Mouse (Mus musculus): ENCODE data around the gene Gtf3c1.

Gene Gtf3c1

DNA sequence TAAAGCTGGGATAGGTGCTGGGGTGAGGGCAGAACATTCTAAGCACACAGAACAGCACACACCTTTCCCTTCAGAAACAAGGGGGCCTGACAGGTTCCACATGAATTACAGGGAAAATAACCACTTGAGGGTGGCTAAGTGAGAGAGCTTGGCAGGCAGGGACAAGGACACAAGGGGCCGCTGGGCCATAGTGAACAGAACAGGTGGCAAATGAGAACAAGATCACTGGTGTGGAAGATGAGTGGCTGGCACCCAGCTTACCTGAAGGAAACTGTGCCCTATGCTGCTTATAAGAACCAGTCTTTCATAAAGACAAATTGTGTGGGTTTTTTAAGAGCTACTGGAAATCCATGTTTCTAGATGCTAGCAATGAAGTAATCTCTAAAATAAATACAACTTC lies 4.8 kb downstream of the Gtf3c1 start:
- DNase-seq, result no peak

DNA sequence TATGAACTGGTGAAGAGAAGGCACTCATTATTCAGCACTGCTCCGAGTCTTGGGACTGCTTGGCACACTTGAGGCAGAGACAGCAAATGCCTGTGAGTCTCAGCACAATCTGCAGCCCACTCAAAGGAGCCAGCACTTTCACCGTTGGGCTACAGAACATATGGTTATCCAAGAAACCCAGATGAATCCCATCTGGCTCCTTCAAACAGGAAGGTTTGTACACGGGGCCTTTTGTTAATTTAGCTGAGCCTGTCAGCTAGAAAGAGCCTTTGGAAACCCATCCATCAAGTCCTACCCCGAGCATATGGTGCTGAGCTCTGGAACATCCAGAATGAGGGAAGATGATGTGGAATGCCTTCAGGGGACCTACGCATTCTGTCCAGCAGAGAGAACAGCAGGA lies 13.5 kb downstream of the Gtf3c1 start:
- DNase-seq, result peak; percentile 80

DNA sequence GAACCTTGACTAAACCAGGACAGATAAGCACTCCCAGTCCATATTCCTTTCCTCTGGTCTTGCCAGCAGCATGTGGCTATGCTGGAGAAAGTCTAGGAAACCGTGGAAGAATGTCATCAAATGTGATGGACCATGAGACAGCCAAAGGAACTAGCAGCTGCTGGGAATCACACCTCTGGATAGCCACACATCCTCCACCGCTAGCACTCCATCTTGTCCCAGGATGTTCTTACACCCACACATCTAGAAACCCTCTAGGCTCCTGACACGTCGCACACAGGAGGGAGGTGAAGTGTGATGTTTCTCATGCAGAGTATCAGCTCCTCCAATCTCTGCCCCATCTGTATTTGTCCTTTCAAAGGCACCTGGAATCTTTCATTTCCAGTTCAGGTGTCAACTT lies 17.1 kb downstream of the Gtf3c1 start:
- DNase-seq, result no peak

DNA sequence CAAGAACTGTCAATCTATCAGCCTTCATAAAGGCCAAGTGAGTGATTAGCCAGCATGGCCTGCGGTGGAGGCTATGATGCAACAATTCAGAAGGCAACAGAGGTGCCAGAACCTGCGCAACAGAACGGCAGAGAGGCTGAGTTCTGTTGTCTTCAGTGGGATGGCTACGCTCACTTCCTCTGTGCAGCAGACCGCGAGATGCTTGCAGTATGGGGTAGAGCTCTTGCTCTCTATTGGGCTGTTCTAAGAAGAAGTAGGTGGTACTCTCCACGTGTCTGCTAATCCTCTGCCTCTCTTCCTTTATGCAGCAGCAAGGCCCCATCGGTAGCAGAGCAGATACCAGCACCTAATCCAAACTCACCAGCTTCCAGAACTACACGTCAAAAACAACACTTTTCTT lies 27.6 kb downstream of the Gtf3c1 start:
- no peak for DNase-seq

DNA sequence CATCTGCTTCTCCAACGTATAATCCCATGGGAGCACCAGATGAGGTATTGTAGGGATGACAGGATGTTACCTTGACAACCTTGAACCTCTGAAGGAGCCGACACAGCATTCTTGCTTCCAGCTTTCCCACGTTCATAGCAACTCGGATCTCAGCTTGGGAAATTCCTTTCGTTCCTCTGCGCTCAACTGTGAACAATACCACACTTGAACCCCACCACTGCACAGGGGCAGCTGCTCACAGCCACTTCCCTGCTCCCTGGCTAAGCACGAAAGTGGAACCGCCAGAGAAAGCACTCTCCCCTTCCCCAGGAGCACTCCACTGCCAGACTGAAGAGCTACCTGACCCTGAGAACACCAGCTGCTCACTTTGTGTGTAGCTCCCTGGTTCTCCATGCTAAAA lies 28.8 kb downstream of the Gtf3c1 start:
- DNase-seq, result no peak

DNA sequence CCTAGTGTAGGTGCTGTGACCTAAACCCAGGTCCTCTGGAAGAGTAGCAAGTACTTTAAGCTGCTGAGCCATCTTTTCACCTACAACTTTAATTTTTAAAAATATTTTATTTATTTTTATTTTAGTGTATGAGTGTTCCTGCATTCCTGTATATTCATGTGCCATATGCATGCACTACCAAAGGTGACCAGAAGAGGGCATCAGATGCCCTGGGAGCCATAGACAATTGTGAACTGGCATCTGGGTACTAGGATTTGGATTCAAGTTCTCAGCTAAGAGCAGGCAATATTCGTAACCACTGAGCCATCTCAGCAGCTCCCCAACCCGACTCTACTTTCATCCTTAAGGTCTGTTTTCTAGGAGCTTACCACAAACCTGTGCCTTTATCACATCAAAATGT lies 32.7 kb downstream of the Gtf3c1 start:
- no peak for DNase-seq

DNA sequence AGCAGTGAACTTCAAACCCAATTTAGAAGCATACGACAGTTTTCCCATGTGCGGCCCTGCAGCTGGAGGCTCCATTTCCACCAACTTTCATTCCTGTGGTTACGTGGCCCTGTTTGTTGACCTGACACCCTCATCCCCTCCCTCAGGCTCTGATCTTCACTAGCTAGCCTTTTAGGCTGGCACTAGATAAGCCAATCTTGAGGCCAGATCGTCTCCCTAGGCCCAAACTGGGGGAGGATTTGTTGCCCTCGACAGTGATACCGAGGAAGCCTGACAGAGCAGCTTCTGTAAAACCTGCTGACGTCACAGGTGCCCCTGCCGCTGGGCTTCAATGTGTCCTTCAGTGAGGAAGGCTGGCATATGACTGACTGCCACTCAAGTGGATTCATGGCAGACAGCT lies 36.2 kb downstream of the Gtf3c1 start:
- no peak for DNase-seq

DNA sequence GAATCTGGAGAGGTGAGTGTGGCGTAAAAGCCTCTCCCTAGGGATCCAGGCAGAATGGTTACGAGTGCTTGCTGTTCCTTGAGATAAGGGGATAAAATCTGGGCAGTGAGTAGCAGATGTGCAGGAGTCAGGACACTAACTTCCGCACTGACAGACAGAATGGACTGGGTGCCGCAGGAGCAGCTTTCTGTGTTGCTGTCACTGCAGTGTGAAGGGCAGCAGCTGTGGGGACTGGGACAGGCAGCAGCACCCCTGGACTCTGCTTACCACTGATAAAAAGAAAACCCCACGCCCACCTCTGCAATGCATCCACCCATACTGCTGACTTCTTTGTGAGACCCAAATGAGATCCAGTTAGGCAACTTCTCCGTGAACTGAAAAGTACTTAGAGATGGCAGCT lies 36.7 kb downstream of the Gtf3c1 start:
- DNase-seq, result no peak

DNA sequence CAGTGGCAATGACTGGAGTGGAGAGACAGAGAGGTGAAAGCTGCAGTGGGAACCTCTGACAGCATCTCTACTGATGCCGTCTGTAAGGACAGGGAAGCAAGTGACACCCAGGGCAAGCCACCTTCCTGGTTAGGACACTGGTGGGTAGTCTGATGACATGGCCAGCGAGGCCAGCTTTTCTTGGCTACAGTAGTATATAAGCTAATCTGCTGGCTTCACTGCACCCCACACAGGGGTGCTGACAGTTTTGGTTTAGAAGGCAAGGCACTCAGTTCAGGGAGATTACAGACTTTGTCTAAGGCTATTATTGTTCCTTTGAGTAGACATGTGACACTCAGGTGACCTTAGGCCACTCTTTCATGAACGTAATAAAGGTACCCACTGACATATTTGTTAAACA lies 43.9 kb downstream of the Gtf3c1 start:
- no peak for DNase-seq

DNA sequence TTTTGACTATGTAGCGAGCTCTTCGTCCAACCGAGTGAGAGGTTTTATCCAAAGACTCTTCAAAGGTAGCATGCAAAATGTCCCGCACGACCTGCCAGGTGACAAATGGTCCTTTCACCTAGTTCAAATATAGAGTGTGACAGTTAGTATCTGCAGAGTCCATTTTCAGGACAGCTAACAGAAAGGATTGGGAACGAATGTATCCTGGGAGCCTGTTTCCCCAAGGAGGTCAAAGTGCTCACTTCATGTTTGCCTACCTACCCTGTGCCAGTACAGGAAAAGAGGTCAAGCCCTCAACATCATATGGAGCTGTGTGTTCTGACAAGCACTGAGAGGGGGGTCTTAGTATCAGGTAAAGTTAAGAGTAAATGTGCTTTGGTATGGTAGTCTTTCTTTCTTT lies 50.1 kb downstream of the Gtf3c1 start:
- DNase-seq, result no peak

DNA sequence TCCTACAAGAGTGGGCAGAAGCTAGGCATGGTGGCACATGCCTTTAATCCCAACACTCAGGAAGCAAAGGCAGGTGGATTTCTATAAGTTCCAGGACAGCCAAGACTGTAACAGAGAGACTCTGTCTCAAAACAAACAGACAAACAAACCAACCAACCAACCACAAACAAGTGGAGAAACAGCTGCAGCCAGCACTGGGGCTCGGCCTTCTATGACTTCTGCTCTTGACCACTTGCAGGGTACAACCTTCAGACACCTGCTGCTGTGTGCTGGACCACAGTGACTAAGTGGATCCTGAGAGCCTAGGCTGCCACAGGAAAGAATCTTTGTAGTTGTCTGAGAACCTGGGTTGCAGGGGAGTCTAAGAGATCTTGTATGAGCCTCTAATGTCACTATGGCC lies 58.6 kb downstream of the Gtf3c1 start:
- DNase-seq, result no peak

DNA sequence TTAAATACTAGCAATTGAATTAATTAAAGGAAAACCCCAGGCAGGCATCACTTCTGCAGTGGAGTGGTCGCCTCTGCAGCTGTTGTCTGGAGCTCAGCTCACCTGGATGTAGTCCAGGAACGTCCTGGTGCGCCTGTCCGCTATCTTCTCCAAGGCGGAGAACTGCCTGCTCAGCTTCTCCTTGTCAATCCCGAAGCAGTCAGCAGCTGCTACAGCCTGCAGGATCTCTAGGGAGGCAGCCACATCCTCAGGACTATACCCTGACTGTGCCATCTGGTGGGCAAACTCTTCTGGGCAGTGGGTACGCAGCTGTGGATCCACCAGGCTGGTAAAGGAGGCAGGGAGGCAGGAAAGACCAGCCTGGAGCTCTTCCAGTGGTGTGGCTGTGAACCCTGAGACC lies 62.2 kb downstream of the Gtf3c1 start:
- no peak for DNase-seq

DNA sequence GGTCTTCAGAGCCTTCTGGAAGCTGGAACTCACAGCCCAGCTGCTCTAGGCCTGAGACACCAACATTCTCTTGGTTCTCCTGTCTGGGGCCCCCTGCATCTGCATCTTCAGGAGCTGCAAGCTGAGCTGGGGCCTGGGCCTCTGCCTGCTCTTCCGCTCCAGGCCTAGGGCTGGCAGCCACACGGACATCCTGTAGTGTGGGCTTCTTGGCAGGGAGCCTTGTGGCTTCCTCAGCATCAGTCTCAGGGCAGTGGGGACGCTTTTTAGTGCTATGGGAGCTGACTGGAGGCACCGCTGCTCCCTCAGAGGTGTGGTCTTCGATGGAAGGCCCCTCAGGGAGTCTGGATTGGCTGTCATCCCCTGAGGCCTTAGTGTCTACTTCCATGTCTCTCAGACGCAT lies 63.7 kb downstream of the Gtf3c1 start:
- no peak for DNase-seq

DNA sequence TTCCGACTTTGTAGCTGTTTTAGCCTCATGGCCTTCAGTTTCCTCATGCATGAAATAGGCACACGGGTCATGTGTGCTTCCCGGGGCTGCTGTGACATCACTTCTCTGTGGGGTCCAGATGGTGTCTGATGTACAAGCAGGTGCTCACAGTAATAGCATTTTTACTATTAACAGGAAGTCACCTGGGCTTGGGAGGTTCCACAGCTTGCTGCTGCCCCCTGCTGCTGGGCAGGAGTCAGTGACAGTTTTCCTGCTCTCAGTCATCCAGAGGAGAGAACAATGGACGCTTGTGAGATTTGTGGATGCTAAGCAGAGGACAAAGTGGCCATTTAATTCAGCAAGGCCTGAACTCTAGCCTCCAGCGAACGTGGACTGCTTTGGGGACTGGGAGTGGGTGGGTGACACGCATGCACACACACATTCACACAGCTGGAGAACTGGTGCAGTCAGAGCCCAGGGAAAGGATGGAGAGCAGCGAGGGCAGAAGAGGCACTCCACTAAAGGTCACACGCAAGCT lies 68.7 kb downstream of the Gtf3c1 start:
- peak; percentile 57 for DNase-seq

DNA sequence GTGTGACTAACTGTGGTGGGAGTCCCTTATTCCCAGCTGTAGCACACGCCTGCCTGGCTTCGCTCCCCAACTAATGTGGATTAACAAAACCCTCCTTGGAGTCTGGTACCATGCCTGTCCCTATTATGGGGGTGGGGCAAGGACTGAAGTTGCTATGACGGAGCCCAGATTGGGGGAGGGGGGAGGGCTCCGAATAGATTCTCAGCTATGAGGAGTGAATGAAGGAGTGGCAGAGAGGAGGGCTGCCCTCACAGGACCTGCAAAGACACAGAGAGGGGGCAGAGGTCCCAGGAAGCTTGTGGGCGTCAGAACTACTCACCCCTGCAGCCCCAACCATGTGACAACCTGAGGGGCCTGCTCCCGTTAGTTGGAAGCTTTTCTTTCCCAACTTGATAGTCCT lies 69.2 kb downstream of the Gtf3c1 start:
- DNase-seq, result no peak

DNA sequence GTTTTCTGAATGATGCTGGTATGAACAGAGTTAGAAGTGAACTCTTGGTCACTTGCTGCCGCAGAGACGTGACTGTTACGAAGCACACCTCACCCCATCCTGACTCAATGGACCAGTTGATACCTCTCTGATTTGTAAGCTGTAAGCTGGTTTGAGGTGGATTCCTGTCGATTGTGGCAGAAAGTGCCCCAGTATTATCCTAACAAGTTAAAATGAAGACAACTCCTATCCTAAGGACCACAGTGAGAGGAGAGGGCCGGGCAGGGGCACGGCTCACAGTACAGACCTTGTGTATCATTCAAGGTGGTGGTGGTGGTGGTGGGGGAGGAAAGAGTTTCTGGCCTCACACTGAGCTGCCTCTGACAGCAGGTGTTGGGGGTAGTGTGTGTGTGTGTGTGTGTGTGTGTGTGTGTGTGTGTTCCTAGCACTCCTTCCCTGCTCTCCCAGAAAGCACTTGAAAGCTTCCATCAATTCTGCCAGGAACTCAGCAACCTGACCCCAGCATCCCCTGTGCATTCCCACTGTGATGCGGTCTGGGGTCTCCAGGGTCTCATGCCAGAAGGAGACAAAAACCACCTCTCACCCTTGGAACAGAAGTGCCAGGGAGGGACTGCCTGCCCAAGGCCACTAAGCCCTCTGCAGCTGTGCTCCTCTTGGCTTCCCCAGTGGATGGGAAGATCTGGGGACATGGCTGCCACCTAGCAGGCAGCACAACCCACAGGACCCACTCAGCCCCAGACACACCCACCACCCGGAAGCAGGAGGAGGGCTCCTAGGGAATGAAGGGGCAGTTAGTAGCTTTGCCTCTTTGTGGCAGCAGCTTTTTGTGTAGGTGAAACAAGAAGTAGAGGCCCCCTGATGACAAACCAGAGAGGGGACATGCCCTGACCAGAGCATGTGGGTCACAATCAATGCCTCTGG lies 70.1 kb downstream of the Gtf3c1 start:
- no peak for DNase-seq

DNA sequence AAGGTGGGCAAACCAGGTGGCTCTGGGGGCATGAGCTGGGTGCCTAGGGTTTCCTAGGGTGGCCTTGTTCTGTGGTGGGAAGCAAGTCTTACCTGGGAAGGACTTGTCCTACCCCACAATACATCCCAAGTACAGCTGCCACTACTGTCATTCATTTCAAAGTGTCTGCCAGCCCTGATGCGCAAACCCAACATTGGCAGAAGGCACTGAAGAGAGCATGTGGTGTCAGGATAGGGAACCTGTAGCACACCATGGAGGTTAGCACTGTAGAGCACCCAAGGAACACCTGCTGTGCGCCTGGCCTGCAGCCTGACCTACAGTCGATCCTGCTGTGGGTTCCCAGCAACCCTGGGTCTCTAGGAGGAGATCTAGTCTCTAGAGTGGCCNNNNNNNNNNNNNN lies 76.6 kb downstream of the Gtf3c1 start:
- no peak for DNase-seq

DNA sequence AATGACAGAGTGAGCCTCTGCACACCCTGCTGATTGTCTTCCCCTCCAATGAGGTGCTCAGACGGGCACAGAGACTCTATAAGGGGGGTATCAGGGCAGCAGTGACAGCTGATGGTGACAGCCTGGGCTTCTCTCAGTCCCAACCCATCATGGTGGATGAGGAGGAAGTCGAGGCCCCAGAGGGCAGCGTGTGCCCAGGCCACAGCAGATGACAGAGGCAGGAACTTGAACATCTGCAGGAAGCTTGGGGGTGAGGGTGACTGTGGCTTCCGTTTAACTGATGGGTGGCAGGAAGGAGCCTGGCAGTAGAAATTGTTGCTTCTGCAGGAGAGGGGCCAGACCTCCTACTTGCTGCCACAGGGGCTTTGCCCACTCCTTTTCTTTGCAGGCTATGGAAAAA lies 77.3 kb downstream of the Gtf3c1 start:
- peak; percentile 52 for DNase-seq

DNA sequence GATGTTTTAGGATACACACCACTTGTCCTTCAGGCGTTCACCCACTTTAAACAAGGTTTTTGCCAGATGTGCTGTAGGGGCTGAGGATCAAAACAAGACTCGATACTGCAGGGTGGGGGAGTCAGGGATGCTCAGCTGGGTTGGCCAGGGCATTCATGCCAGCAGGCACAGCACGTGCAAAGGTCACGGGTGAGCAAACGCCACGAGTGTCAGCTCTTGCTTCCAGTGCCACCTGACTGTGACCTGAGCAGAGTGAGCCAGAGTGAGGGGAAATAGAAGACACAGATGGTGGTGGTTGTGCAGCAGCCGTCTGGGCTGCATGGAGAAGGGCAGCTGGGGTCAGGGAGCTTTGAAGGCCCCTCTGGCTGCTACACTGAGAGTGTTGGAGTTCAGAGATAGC lies 81.8 kb downstream of the Gtf3c1 start:
- DNase-seq, result no peak

DNA sequence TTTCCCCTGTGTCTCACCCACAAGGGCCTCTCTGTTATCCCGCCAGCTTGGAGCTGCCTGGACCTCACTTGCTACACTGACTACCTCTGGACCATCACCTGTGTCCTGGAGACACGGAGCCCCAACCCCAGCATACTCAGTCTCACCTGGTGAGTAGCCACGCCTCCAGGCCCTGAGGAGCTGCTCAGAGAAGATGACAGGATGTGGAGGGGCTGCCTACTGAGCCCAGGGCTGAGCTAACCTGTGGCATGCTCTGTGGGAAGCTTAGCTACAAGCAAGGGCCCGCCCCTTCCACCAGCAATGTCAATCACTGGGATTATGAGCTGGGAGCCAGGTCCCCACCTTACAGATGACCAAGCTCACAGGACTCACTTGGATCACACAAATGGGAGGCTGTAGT lies 82.4 kb downstream of the Gtf3c1 start:
- DNase-seq, result no peak

DNA sequence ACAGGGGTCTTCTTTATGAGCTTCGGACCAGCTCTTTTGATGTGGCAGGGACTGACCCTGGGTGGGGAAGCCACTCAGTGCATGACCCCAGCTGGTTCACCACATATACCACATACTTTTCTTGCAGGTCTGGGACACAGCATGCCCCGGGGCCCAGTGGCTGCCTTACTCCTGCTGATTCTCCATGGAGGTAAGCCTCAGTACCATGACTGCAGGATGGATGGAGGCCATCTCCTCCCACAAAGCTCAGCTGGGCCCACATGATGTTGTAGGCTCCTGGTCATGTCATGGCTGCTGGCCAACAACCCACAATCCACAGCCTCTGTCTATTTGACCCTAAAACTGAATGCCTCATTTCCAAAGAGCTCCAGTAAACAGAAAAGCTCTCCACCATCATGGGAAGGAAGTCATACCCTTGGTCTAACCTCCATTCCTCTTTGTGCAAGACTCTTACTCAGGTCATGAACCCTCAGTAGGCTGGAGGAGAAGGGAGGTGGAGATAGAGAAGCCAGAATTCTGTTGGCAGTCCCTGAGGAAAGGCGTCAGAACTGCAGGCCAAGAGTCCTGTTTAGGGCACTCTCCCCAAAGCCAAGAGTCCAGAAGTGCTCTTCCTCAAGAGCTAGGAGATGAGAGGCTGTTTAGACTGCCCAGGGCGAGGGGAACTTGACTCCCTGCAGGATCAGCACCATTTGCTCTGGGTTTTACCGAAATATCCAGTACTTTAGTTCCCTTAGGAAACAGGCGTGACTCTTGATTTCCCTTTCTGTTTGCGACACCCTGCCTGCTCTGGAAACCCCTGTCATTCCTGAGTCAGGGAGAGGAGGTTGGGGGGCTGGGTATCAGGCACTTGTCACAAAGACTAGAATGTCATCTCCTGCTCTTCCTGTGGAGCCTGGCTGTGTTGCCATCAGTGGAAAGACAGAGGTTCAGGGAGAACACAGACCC lies 84.6 kb downstream of the Gtf3c1 start:
- no peak for DNase-seq

DNA sequence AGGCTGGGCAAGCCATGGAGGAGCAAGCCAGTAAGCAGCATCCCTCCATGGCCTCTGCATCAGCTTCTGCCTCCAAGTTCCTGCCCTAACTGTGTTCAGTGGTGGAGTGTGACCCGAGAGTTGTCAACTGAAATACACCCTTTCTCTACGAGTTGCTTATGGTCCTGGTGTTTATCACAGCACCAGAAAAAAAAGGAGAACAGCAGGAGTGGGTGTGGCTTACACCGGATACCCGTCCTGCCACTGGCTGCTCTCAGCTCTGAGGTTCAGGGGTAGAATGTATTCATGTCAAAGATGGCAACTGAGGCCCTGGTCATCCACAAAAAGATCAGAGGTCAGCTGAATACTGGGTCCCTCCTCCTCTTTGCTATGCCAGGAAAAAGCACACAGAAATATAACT lies 87.5 kb downstream of the Gtf3c1 start:
- no peak for DNase-seq

DNA sequence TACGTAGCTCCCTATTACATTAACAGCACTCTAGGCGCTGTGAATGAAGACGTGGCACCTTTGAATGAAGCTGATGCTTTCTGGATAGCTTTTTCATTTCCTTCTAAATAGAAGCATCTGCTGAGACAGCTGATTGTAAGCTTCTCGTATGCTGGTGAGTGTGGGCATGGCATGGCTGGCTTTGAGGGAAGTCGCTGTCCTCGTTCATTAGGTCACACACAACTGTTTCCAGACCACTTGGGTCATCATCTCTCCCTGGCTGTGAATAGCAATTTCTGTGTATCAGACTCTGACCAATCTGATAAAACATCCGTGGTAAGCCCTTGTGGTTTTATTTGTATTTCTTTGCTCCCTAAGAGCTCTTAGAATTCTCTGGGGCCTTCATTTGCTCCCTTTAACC lies 89.6 kb downstream of the Gtf3c1 start:
- DNase-seq, result no peak

DNA sequence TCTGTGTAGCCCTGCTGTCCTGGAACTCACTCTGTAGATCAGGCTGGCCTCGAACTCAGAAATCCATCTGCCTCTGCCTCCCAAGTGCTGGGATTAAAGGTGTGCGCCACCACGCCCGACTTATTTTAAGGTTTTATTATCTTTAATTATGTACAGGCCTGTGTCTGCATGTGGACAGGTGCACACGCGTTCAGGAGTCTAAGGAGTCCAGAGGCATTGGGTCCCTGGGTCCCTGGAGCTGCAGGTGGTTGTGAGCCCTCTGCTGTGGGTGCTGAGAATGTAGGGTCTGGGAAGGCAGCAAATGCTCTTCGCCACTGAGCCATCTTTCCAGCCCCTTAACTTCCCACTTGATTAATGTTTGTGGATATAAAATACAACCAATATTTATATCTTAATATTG lies 92.1 kb downstream of the Gtf3c1 start:
- no peak for DNase-seq

Data from layer of hippocampus, adult 9-11 months (tissue).